Mouse (Mus musculus) megakaryocyte-erythroid progenitor cell, adult 5-6 weeks (primary cell): ENCODE data around the gene Ccdc115. TPM values are rescaled to one million over a fixed set of nuclear protein-coding genes. Genes with fewer than 3 reads are reported as not detected.

Source experiments
- ATAC-seq: replicated peaks from 2 replicates; pipeline ENCODE4 v1.8.0; 2016; ENCODE audit warnings: mild to moderate bottlenecking, inconsistent platforms; ENCODE audit not compliant: severe bottlenecking, poor library complexity, low FRiP score, low TSS enrichment
- total RNA-seq, 2 experiments: library from RNA; stranded (forward) in 1 of 2; stranded (reverse) in 1 of 2; fragments of 200-1000, 215-1000 nt in 1 of 2; fragments of >200 nt in 1 of 2; fragmentation: Nextera tagmentation in 1 of 2; gene quantifications; 2 replicates each; pipeline ENCODE4 v1.2.3; 2014 to 2017

The Ccdc115 gene
- total RNA-seq, 2 experiments from 2014 or later: 35.9 to 45.4 TPM

GRCm38 (mm10) chr1:34387346-34388327 is 51.8 kb downstream of the Ccdc115 start:
- no peak for ATAC-seq

Other genes with a start within 250 kb of the Ccdc115 start
- 55.7 and 74.9 TPM in 2 replicates for gene Imp4, start 179 bp upstream of the Ccdc115 start, total RNA-seq (2014; fragmentation: Nextera tagmentation)
- gene Imp4, start 179 bp upstream of the Ccdc115 start, total RNA-seq (2017): 27.2 and 31.5 TPM in 2 replicates
- gene Ptpn18, start 20.1 kb upstream of the Ccdc115 start, total RNA-seq (2014; fragmentation: Nextera tagmentation): 12.5 and 40.1 TPM in 2 replicates
- gene Ptpn18, start 20.1 kb upstream of the Ccdc115 start, total RNA-seq (2017): 27.3 and 67.9 TPM in 2 replicates
- not detected in 2 replicates for gene Prss39, start 58.7 kb upstream of the Ccdc115 start, total RNA-seq (2014; fragmentation: Nextera tagmentation)
- 1.2 TPM in 1 of 2 replicates, not detected in the other for gene Prss39, start 58.7 kb upstream of the Ccdc115 start, total RNA-seq (2017)
- not detected in 2 replicates for gene Cfc1, start 96.0 kb upstream of the Ccdc115 start, total RNA-seq (2014; fragmentation: Nextera tagmentation)
- gene Cfc1, start 96.0 kb upstream of the Ccdc115 start, total RNA-seq (2017): not detected in 2 replicates
- gene Prss40, start 121.3 kb upstream of the Ccdc115 start, total RNA-seq (2014; fragmentation: Nextera tagmentation): not detected in 2 replicates
- not detected in 2 replicates for gene Prss40, start 121.3 kb upstream of the Ccdc115 start, total RNA-seq (2017)
- gene Amer3, start 140.0 kb upstream of the Ccdc115 start, total RNA-seq (2014; fragmentation: Nextera tagmentation): not detected in 2 replicates
- not detected in 2 replicates for gene Amer3, start 140.0 kb upstream of the Ccdc115 start, total RNA-seq (2017)